Mouse (Mus musculus) bone marrow macrophage, adult 2 months (primary cell): ENCODE results near the gene Arl4a.

Source experiments
- CTCF ChIP-seq: IDR thresholded peaks from 2 replicates; pipeline ENCODE4 v1.5.1; 2012; ENCODE audit warnings: low read depth, mild to moderate bottlenecking, low read length, moderate library complexity
- POLR2A ChIP-seq: IDR thresholded peaks from 2 replicates; pipeline ENCODE4 v1.6.1; 2012; ENCODE audit warnings: mild to moderate bottlenecking, low read depth, low read length, borderline replicate concordance

GRCm38 (mm10) chr12:40047024-40047423, 9.2 kb upstream of the Arl4a start:
- no peak for TF ChIP-seq CTCF
- no peak for TF ChIP-seq POLR2A
